ENCODE assay signal across 8 mouse cellular contexts in genomic region chr10:44529218-44530066, GRCm38 (mm10). TPM values are rescaled to one million over a fixed set of nuclear protein-coding genes. Genes with fewer than 3 reads are reported as not detected.
A peak's percentile ranks its signal among the peaks of the same experiment; 100 is the strongest.
DNase-seq lines count a peak whose midpoint lies in the region; ATAC-seq lines count a peak whose summit lies in the region.

No protein-coding gene starts in this region.

- peak; percentile 99 for ATAC-seq in hindbrain, embryonic 14.5 days (ENCODE audit: low FRiP score)

- peaks cover 6% of the 10 kb centered on the region; the same call in 1 of the 2 replicates for H3K4me1 ChIP-seq in hindbrain, embryonic 14.5 days (replicated peaks; ENCODE audit: control insufficient read depth, insufficient read depth, low read length)

- H3K27me3 ChIP-seq in hindbrain, embryonic 14.5 days (ENCODE audit: control insufficient read depth, insufficient read depth, low read length), result peaks cover 63% of the 10 kb centered on the region

- H3K4me2 ChIP-seq in hindbrain, embryonic 14.5 days (replicated peaks), result peak overlapping the region; percentile 72

- under 1% methylated on average over 42 of the region's 42 CpGs for WGBS in hindbrain, embryonic 14.5 days

- H3K4me3 ChIP-seq in hindbrain, embryonic 14.5 days (replicated peaks; ENCODE audit: low read length), result peak overlapping the region; percentile 48

- H3K27ac ChIP-seq in hindbrain, embryonic 14.5 days, result no peak overlapping the region

- DNase-seq in T-cell, adult 2 months (ENCODE audit: low spot score), result peak; percentile 89
- peak; percentile 72 to 82 for DNase-seq in cerebellum, postnatal 25 days
- peak; percentile 15 to 36 for DNase-seq in frontal cortex, postnatal 25 days (ENCODE audit: low spot score in 2 of 2)
- peak; percentile 80 for DNase-seq in hindbrain, embryonic 14.5 days (ENCODE audit: low spot score)
- DNase-seq in left cerebral cortex, adult 11 months (ENCODE audit: low spot score), result peak; percentile 19
- DNase-seq in lung, postnatal 4 days, result peak; percentile 91 to 93
- peak; percentile 90 for DNase-seq in retina, postnatal 1 day
- DNase-seq in urinary bladder, adult 18-20 months (ENCODE audit: low spot score in 2 of 2), result peak; percentile 73

- no peaks in the 10 kb centered on the region for H3K36me3 ChIP-seq in hindbrain, embryonic 14.5 days (replicated peaks; ENCODE audit: control insufficient read depth, insufficient read depth)

- no peaks in the 10 kb centered on the region for H3K9me3 ChIP-seq in hindbrain, embryonic 14.5 days (ENCODE audit: control insufficient read depth, low read length)

- H3K9ac ChIP-seq in hindbrain, embryonic 14.5 days, result peak overlapping the region; percentile 40

RNA-seq across cellular contexts. Expression of gene Prdm1, which starts 1.1 kb away (rescaled TPM):
- 0.80 and 0.86 TPM in 2 replicates for polyA plus RNA-seq in hindbrain, embryonic 14.5 days (2014; fragmentation: Nextera tagmentation; extraction: Ambion mirVana)

Comparison
In these comparisons a context has a peak if more than half of its experiments do, and no peak if none do; other contexts are left out.
1. DNase-seq: peak in every context shown above with its lines; median percentile 92 in lung, postnatal 4 days; 90 in retina, postnatal 1 day; 89 in T-cell, adult 2 months; 80 in hindbrain, embryonic 14.5 days; 77 in cerebellum, postnatal 25 days; 73 in urinary bladder, adult 18-20 months; 26 in frontal cortex, postnatal 25 days; 19 in left cerebral cortex, adult 11 months.